Mouse (Mus musculus) small intestine, adult 2 months (tissue): ENCODE data around the gene AI661453. TPM values are rescaled to one million over a fixed set of nuclear protein-coding genes. Genes with fewer than 3 reads are reported as not detected.

Source experiments
- H3K27ac ChIP-seq: fragments of 200-500 bp; 2 replicates; pipeline ENCODE4 v1.5.1; 2012; ENCODE audit warnings: low read depth, low read length, control low read depth, inconsistent platforms; ENCODE audit not compliant: insufficient read depth
- H3K27me3 ChIP-seq: fragments of 200-500 bp; 2 replicates; pipeline ENCODE4 v1.6.1; 2012; ENCODE audit warnings: mild to moderate bottlenecking, moderate library complexity, low read length, inconsistent platforms; ENCODE audit not compliant: control insufficient read depth, insufficient read depth
- H3K36me3 ChIP-seq: fragments of 200-500 bp; 2 replicates; pipeline ENCODE4 v1.6.1; 2012; ENCODE audit warnings: mild to moderate bottlenecking, low read length, control low read depth, inconsistent platforms; ENCODE audit not compliant: control insufficient read depth, insufficient read depth
- H3K4me1 ChIP-seq: fragments of 200-500 bp; 2 replicates; pipeline ENCODE4 v1.6.1; 2012; ENCODE audit warnings: low read length, inconsistent platforms, mixed read lengths; ENCODE audit not compliant: control insufficient read depth, insufficient read depth, insufficient read length
- H3K4me3 ChIP-seq: fragments of 200-500 bp; 2 replicates; pipeline ENCODE4 v1.5.1; 2012; ENCODE audit warnings: low read depth, mild to moderate bottlenecking, control low read depth, inconsistent platforms, low read length, moderate library complexity
- CTCF ChIP-seq: fragments of 200-500 bp; IDR thresholded peaks from 2 replicates; pipeline ENCODE4 v1.5.1; 2012; ENCODE audit warnings: low read depth, mild to moderate bottlenecking, control low read depth, inconsistent platforms, low read length, moderate library complexity, mixed read lengths; ENCODE audit not compliant: insufficient replicate concordance, insufficient read length; ENCODE audit errors: extremely low read depth
- POLR2A ChIP-seq: fragments of 200-500 bp; IDR thresholded peaks from 2 replicates; pipeline ENCODE4 v1.6.1; 2012; ENCODE audit warnings: low read depth, mild to moderate bottlenecking, control low read depth, inconsistent platforms, low read length, moderate library complexity
- WGBS: fragments of 180-500 bp; shearing (Covaris S2); methylation state at CpG from one replicate; pipeline ENCODE4 v1.1.7; 2018; 5-methylcytosine and 5-hydroxymethylcytosine counted together
- polyA plus RNA-seq: library from polyadenylated mRNA; depleted of rRNA; stranded (reverse); fragments of >200 nt; gene quantifications from 2 replicates; pipeline ENCODE4 v1.2.3, GENCODE M21; 2012; rRNA removed

Gene AI661453
- polyA plus RNA-seq = 21.8 and 27.3 TPM in 2 replicates

DNA sequence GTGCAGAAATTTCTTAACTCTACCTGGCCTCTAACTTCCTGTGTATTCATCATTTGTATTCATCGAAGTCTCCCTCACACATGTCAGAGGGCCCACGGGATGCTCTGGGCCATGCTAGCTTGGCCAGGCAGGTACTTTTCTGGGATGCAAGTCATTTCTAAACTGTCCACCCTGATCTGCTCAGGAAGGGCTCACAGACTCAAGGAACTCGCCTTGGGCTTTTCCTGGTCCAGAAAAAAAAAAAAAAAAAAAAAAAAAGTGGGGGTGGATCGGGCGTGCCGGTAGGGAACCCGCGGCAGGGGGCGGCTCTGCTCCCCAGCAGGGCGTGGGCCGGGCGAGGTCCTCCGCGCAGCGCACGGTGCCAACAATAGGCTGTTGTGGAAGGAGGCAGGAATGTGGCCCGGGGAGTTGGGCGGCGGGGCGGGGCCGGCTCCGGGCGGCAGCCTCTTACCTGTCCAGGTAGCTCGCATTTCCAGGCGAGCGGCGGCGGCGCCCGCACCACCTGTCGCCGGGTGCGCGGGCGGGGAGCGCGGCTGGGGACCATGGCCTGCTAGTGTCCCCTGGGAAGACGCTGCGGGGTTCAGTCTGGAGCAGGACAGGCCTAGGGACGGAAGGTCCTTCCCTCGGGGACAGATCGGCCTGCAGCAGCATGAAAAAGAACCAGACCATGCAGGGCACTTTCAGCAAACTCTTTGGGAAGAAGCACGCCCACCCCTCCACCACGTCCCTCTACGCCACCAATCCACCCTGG, at the start of gene AI661453:
AI661453 (plus strand) TSS at position 460 of the 751 bp plus-strand sequence.
- Histone ChIP-seq H3K36me3 (no peaks in the 10 kb centered on the region), H3K4me1 (peaks cover 21% of the 10 kb centered on the region), H3K27me3 (no peaks in the 10 kb centered on the region), H3K27ac (peak within 1 kb of the TSS; percentile 95), H3K4me3 (peak within 1 kb of the TSS; percentile 77)
- WGBS = 1% methylated on average over 42 of the region's 45 CpGs
- TF ChIP-seq POLR2A (peak; percentile 92), CTCF (no peak)

DNA sequence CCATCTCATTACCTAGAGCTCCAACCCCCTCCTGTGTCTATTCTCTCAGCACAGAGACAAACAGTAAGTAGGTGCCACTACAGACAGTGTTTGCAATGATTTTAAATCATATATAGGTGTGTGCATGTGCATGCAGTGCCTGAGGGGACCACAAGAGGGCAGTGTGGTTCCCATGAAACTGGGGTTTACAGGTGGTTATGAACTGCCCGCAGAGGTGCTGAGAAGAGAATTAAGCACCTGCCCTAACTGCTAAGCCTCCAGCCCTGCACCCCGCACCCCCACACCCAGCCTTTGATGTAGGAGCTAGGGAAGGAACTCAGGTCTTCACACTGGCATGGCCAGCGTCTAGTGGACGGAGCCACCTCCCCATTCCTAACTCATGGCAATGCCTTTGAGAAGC, 49.8 kb upstream of the AI661453 start:
- TF ChIP-seq POLR2A = no peak
- TF ChIP-seq CTCF = peak; percentile 81; the same call in 1 of the 2 replicates
- no peak overlapping the region for H3K4me3 ChIP-seq
- no peaks in the 10 kb centered on the region for H3K36me3 ChIP-seq
- no peaks in the 10 kb centered on the region for H3K27me3 ChIP-seq
- WGBS = 60% methylated on average over 4 of the region's 4 CpGs
- H3K27ac ChIP-seq = no peak overlapping the region
- H3K4me1 ChIP-seq = no peaks in the 10 kb centered on the region

DNA sequence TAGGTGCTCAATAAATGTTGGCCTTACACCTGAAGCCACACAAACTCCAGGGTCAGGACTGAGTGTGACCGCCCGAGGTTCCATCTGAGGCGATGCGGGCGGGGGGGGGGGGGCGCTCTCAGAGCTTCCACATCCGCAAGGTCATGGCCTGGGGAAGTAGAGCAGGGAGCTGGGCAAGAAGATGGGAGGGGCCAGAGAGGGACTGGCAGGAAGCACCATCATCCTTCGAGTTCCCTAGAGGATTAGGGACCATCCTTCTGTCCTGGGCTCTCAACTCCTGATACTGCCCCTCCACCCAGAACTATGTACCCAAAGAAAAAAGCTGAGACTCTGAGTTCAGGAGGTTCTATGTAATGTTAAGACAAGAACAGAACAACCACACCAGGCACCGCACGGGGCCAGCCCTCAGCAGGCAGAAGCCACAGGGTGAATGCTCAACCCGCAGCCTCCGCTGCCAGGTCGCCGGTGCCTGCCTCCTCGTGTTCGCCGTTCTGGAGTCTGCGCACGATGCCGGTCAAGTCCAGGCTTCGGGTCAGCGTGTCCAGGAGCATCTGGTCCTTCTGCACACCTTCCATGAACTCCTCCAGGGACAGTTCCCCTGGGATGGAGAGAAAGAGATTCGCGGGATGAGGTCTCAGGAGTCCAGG, 42.1 kb upstream of the AI661453 start:
- peaks cover 6% of the 10 kb centered on the region for H3K4me1 ChIP-seq
- no peaks in the 10 kb centered on the region for H3K27me3 ChIP-seq
- TF ChIP-seq CTCF (no peak), POLR2A (no peak)
- H3K4me3 ChIP-seq = peak overlapping the region; percentile 83
- H3K27ac ChIP-seq = no peak overlapping the region
- H3K36me3 ChIP-seq = no peaks in the 10 kb centered on the region
- WGBS = 19% methylated on average over 24 of the region's 24 CpGs

DNA sequence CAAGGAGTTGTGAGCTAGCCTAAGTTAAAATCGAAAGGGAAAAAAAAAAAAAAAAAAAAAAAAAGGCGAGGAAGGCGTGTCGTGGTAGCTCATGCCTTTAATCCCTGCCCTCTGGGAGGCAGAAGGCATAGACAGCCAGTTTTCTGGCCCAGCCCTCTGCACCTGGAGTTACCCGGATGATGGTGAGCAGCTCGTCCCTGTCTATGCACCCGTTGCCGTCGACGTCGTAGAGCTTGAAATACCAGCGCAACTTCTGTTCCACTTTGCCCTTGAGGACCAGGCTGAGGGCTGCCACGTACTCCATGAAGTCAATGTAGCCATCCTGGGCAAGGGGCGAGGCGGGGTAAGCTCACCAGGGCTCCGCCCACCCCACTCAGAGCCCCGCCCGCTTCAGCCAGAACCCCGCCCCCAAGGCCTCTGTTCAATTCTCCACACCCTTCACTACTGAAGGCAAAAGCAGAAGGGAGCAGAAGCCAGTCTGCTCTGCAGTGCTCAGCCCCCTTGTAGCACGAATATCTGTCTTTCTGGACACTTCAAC, 41.0 kb upstream of the AI661453 start:
- Histone ChIP-seq H3K27me3 (no peaks in the 10 kb centered on the region), H3K4me3 (peak overlapping the region; percentile 83), H3K27ac (peak overlapping the region; percentile 60; the same call in 1 of the 2 replicates), H3K36me3 (no peaks in the 10 kb centered on the region), H3K4me1 (peaks cover 6% of the 10 kb centered on the region)
- TF ChIP-seq CTCF (no peak), POLR2A (no peak; the same call in 1 of the 2 replicates)
- 1% methylated on average over 20 of the region's 20 CpGs for WGBS

DNA sequence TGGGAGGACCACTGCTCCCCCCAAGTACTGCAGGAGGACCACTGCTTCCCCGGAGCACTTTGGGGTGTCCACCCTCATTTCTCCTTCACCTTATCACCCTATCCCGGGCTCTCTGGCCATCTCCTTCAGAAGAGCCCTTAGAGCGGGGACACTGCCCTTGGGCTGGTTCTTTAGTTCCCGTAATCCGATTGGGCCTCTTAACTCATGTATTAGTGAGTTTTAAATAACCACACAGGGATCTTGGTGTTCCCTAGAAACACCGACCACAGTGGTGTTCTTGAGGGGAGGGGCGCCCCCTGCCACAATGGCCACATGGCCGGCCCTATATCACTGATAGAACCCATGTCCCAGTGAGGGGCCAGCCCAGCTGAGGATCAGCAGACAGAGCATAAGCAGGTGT, 37.3 kb upstream of the AI661453 start:
- WGBS = 83% methylated on average over 8 of the region's 8 CpGs
- Histone ChIP-seq H3K36me3 (no peaks in the 10 kb centered on the region), H3K27ac (no peak overlapping the region), H3K4me1 (peaks cover 6% of the 10 kb centered on the region), H3K27me3 (0 out of 2 replicates have a peak, but pooled peaks cover 2% of the 10 kb centered on the region), H3K4me3 (no peak overlapping the region)
- no peak for TF ChIP-seq POLR2A
- TF ChIP-seq CTCF = no peak

DNA sequence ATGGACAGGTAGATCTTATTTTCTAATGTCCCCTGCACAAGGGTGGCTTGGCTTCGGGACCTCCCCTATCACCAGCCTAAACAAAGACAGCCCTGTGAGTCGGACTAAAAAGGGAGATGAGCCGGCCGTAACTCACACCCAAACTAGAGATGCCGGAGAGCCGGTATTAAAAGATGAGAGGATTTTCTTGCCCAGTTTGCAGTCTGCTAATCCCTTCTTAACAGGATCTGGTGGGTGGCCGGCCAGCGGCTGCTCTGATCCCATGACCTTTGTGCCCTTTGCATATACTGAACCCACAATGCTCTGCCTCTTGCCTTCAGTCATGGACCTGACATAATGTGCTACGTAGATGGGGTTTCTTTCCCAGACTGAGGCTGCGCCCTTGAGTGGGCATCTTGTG, 36.0 kb upstream of the AI661453 start, which contains the start of gene Guca1a:
Guca1a (minus strand) TSS at position 134 of the 400 bp plus-strand sequence.
- TF ChIP-seq POLR2A (no peak), CTCF (no peak)
- Histone ChIP-seq H3K27ac (no peak within 1 kb of the TSS), H3K36me3 (no peaks in the 10 kb centered on the region), H3K27me3 (0 out of 2 replicates have a peak, but pooled peaks cover 2% of the 10 kb centered on the region), H3K4me1 (no peaks in the 10 kb centered on the region; the same call in 1 of the 2 replicates), H3K4me3 (no peak within 1 kb of the TSS)
- 59% methylated on average over 10 of the region's 10 CpGs for WGBS
